Mouse (Mus musculus): ENCODE results near the gene Trpc4.

DNA sequence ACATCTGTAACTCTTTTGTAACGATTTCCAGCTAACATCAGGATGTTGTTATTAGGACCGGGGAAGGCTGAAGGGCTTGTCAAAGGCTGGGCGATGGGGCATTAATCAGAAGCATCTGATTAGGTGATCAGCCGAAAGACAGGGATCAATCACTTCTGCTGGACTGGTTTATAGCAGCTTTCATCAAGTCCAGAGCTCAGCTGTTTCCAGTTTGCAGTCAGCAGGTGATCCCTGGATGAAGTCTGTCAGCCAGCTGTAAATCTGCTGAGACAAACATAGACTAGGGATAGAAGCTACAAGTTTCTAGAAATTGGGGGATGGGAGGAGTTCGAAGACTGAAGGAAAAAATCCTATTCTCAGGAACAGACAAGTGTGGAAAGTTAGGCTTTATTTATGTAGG lies 20.5 kb upstream of the Trpc4 start:
- TF ChIP-seq CTCF (IDR thresholded peaks at IDR 0.05; ENCODE audit: borderline replicate concordance, insufficient read depth, low read depth, low read length): no peak
- TF ChIP-seq POLR2A (IDR thresholded peaks at IDR 0.05; ENCODE audit: borderline replicate concordance, insufficient read depth, low read length): no peak
